Mouse (Mus musculus) small intestine, adult 2 months (tissue): ENCODE results near the gene Rbm44.

ENCODE experiments used
- CTCF ChIP-seq: fragments of 200-500 bp; IDR thresholded peaks from 2 replicates; pipeline ENCODE4 v1.5.1; 2012; ENCODE audit warnings: low read depth, mild to moderate bottlenecking, control low read depth, inconsistent platforms, low read length, moderate library complexity, mixed read lengths; ENCODE audit not compliant: insufficient replicate concordance, insufficient read length; ENCODE audit errors: extremely low read depth
- POLR2A ChIP-seq: fragments of 200-500 bp; IDR thresholded peaks from 2 replicates; pipeline ENCODE4 v1.6.1; 2012; ENCODE audit warnings: low read depth, mild to moderate bottlenecking, control low read depth, inconsistent platforms, low read length, moderate library complexity

DNA sequence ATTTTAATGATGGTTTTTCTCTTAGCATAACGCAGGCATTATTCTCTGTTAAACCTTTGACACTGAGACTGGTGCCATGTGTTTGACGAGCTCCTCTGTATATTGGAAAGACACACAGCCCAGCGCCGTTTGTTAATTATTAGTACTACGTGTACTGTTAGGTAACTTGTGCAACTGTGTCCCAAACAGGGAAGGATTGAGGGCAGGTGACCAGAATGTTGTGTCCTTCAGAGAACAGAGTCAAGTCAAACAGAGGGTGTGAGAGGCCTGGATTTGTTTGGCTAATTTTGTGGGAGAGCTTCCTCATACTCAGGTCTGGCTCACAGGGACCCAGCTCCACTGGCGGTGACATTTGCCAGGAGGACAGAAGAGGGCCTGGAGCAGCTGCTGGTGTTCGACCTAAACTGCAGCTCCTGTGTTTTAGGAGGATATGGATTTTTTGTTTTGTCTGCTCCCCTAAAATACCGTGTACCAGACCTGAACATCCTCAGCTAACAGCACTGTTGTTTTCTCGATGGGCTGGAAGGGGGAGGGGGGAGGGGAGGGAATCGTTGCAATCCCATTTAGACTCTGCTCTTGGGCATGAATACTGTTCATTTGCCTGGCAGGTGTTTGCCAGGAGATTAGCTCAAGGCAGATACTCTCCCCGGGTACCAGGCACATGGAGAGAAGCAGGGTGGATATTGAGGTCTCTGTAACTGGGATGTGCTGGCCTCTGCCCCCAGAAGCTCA lies 43.0 kb upstream of the Rbm44 start:
- TF ChIP-seq POLR2A (no peak), CTCF (no peak)
